Mouse (Mus musculus) bone marrow macrophage, adult 2 months (primary cell): ENCODE data around the gene Sctr. TPM values are rescaled to one million over a fixed set of nuclear protein-coding genes. Genes with fewer than 3 reads are reported as not detected.

ENCODE experiments used
- H3K27ac ChIP-seq: 2 replicates; pipeline ENCODE4 v1.5.1; 2012; ENCODE audit warnings: low read depth, low read length; ENCODE audit not compliant: insufficient read depth
- H3K4me1 ChIP-seq: 2 replicates; pipeline ENCODE4 v1.6.1; 2012; ENCODE audit warnings: low read length; ENCODE audit not compliant: control insufficient read depth, insufficient read depth
- H3K4me3 ChIP-seq: 2 replicates; pipeline ENCODE4 v1.5.1; 2012; ENCODE audit warnings: mild to moderate bottlenecking, low read length, moderate library complexity; ENCODE audit not compliant: insufficient read depth
- CTCF ChIP-seq: IDR thresholded peaks from 2 replicates; pipeline ENCODE4 v1.5.1; 2012; ENCODE audit warnings: low read depth, mild to moderate bottlenecking, low read length, moderate library complexity
- POLR2A ChIP-seq: IDR thresholded peaks from 2 replicates; pipeline ENCODE4 v1.6.1; 2012; ENCODE audit warnings: mild to moderate bottlenecking, low read depth, low read length, borderline replicate concordance
- polyA plus RNA-seq: library from polyadenylated mRNA; stranded (reverse); fragments of >200 nt; gene quantifications from 2 replicates; pipeline ENCODE4 v1.2.4, GENCODE M21; 2012; ENCODE audit not compliant: missing spikeins, insufficient read depth, insufficient read length

The Sctr gene
- polyA plus RNA-seq, 1 experiment, result not detected

GRCm38 (mm10) chr1:119997644-119998043 lies 9.1 kb upstream of the Sctr start:
- H3K4me1 ChIP-seq, result no peaks in the 10 kb centered on the region
- no peak for TF ChIP-seq CTCF
- TF ChIP-seq POLR2A, result no peak
- no peak overlapping the region; the same call in 1 of the 2 replicates for H3K4me3 ChIP-seq
- H3K27ac ChIP-seq, result no peak overlapping the region

- no peak for TF ChIP-seq POLR2A
- TF ChIP-seq CTCF, result no peak
- Histone ChIP-seq H3K4me1 (no peaks in the 10 kb centered on the region), H3K27ac (no peak overlapping the region), H3K4me3 (no peak overlapping the region)
These were observed 1.3 kb downstream of the Sctr start for GRCm38 (mm10) chr1:120007851-120008588.

- no peaks in the 10 kb centered on the region for H3K4me1 ChIP-seq
- no peak overlapping the region for H3K4me3 ChIP-seq
- no peak overlapping the region for H3K27ac ChIP-seq
- TF ChIP-seq CTCF, result no peak
- no peak for TF ChIP-seq POLR2A
These were observed 5.9 kb downstream of the Sctr start for GRCm38 (mm10) chr1:120012638-120013037.

GRCm38 (mm10) chr1:120013111-120013510 lies 6.4 kb downstream of the Sctr start:
- H3K4me1 ChIP-seq, result no peaks in the 10 kb centered on the region
- no peak overlapping the region for H3K27ac ChIP-seq
- TF ChIP-seq CTCF (peak; percentile 78), POLR2A (no peak)
- no peak overlapping the region for H3K4me3 ChIP-seq

GRCm38 (mm10) chr1:120016240-120016639 lies 9.5 kb downstream of the Sctr start:
- TF ChIP-seq CTCF, result peak; percentile 23; the same call in 1 of the 2 replicates
- no peak for TF ChIP-seq POLR2A
- Histone ChIP-seq H3K27ac (no peak overlapping the region), H3K4me1 (peaks cover 12% of the 10 kb centered on the region), H3K4me3 (no peak overlapping the region)

GRCm38 (mm10) chr1:120018900-120019299 lies 12.2 kb downstream of the Sctr start:
- no peak overlapping the region for H3K27ac ChIP-seq
- H3K4me3 ChIP-seq, result no peak overlapping the region
- TF ChIP-seq POLR2A, result no peak
- TF ChIP-seq CTCF, result no peak
- H3K4me1 ChIP-seq, result peaks cover 12% of the 10 kb centered on the region

GRCm38 (mm10) chr1:120019428-120019827 lies 12.7 kb downstream of the Sctr start:
- Histone ChIP-seq H3K4me1 (peaks cover 12% of the 10 kb centered on the region), H3K27ac (no peak overlapping the region), H3K4me3 (no peak overlapping the region)
- TF ChIP-seq CTCF, result no peak
- TF ChIP-seq POLR2A, result no peak

- Histone ChIP-seq H3K4me1 (peaks cover 12% of the 10 kb centered on the region), H3K4me3 (no peak overlapping the region), H3K27ac (peak overlapping the region; percentile 0; the same call in 1 of the 2 replicates)
- TF ChIP-seq CTCF (no peak), POLR2A (no peak)
These were observed 13.7 kb downstream of the Sctr start for GRCm38 (mm10) chr1:120020322-120020897.

GRCm38 (mm10) chr1:120021951-120022350 lies 15.3 kb downstream of the Sctr start:
- no peak overlapping the region for H3K27ac ChIP-seq
- peaks cover 12% of the 10 kb centered on the region for H3K4me1 ChIP-seq
- no peak overlapping the region for H3K4me3 ChIP-seq
- TF ChIP-seq CTCF, result no peak
- no peak for TF ChIP-seq POLR2A

GRCm38 (mm10) chr1:120024331-120025049 lies 17.8 kb downstream of the Sctr start:
- H3K4me1 ChIP-seq, result peaks cover 9% of the 10 kb centered on the region
- H3K27ac ChIP-seq, result no peak overlapping the region
- H3K4me3 ChIP-seq, result no peak overlapping the region
- TF ChIP-seq CTCF (no peak), POLR2A (no peak)
